Mouse (Mus musculus) lung, embryonic 15.5 days (tissue): ENCODE measurements at regions not wholly inside any gene's neighbourhood (a gene's known extent, or its start where the extent isn't known, plus 50 kb on each side); places are given as distances from the start of the nearest gene placed in this dataset.

Experiments
- ATAC-seq: fragments of 200-750 bp; cut with Nextera tagmentation; 2 replicates; pipeline ENCODE4 v1.8.0; 2017; ENCODE audit warnings: moderate number of reproducible peaks, borderline replicate concordance; ENCODE audit not compliant: low FRiP score, low TSS enrichment; ENCODE audit errors: extremely low read depth
- H3K27ac ChIP-seq: fragments of 300-500 bp; sonication (generic); 2 replicates; pipeline ENCODE4 v1.5.1; 2015; ENCODE audit warnings: moderate library complexity, mild to moderate bottlenecking, inconsistent platforms
- H3K27me3 ChIP-seq: fragments of 300-500 bp; sonication (generic); 2 replicates; pipeline ENCODE4 v1.6.1; 2015; ENCODE audit warnings: inconsistent platforms
- H3K36me3 ChIP-seq: fragments of 300-500 bp; sonication (generic); 2 replicates; pipeline ENCODE4 v1.6.1; 2015; ENCODE audit warnings: inconsistent platforms
- H3K4me1 ChIP-seq: fragments of 300-500 bp; sonication (generic); 2 replicates; pipeline ENCODE4 v1.6.1; 2015; ENCODE audit warnings: inconsistent platforms
- H3K4me2 ChIP-seq: fragments of 300-500 bp; sonication (generic); 2 replicates; pipeline ENCODE4 v1.6.1; 2015; ENCODE audit warnings: inconsistent platforms, mild to moderate bottlenecking, moderate library complexity
- H3K4me3 ChIP-seq: fragments of 300-500 bp; sonication (generic); 2 replicates; pipeline ENCODE4 v1.5.1; 2015; ENCODE audit warnings: mild to moderate bottlenecking, inconsistent platforms
- H3K9ac ChIP-seq: fragments of 300-500 bp; sonication (generic); 2 replicates; pipeline ENCODE4 v1.6.1; 2015; ENCODE audit warnings: inconsistent platforms
- H3K9me3 ChIP-seq: fragments of 300-500 bp; sonication (generic); 2 replicates; pipeline ENCODE4 v1.6.1; 2016; ENCODE audit warnings: inconsistent platforms
- WGBS: fragments of 180-500 bp; shearing (Covaris S2); methylation state at CpG from one replicate; pipeline ENCODE4 v1.1.7; 2015; 5-methylcytosine and 5-hydroxymethylcytosine counted together

- H3K4me1 ChIP-seq, result 0 out of 2 replicates have a peak, but pooled peaks cover 1% of the 10 kb centered on the region
- H3K36me3 ChIP-seq, result no peaks in the 10 kb centered on the region
- no peak for ATAC-seq
- 47% methylated on average over 5 of the region's 5 CpGs for WGBS
- H3K4me2 ChIP-seq, result no peak overlapping the region
- no peaks in the 10 kb centered on the region for H3K9me3 ChIP-seq
- no peak overlapping the region for H3K4me3 ChIP-seq
- no peak overlapping the region for H3K9ac ChIP-seq
- no peak overlapping the region for H3K27ac ChIP-seq
- H3K27me3 ChIP-seq, result no peaks in the 10 kb centered on the region
Observed at GRCm38 (mm10) chr10:43702895-43703294, 124.8 kb downstream of the Cd24a start.

DNA sequence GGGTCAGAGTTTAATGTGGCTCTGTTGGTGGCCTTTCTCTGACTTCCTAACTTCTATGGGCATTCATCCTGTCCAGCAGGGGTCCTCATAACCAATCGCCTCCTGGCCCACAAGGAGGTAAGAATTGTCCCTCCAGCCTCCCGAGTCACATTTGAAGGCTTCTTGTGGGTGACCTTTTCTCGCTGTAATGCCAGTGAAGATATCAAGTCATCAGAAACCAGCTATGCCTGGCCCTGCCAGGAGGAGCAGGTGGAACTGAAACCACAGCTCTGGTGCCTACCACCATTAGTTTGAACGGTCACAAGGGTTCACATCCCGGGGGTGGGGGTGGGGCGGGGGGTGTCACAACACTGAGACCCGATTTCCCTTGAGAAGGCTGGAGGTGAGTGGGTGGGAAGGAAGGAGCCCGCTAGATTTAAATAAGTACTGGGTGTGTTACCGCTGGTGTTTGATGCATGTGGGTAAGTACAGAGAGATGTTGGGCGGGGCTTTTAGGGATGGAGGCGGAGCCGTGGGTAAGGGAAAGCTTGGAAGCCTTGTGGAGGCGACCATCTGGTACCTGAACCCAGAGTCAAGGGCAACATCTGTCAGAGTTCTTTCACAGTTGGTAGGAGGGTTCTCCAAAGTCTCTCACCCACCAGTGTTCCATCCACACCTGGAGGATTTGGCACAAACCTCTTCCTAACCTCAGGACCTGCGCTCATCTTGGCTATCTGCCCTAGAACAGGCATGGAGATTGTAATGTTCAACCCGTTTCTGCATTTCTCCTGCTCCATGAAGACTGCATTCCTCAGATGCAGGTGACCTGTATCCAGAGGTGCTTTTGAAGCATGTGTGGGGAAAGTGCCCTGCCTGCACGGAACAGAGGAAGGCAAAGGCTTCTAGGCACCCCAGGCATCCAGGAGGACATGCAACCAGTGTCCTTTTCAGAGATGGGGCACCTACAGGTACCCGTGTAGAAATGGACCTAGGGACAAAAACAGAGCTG, 128.2 kb downstream of the Cd24a start:
- H3K27ac ChIP-seq, result no peak overlapping the region
- H3K4me2 ChIP-seq, result no peak overlapping the region
- WGBS, result 47% methylated on average over 17 of the region's 17 CpGs

DNA sequence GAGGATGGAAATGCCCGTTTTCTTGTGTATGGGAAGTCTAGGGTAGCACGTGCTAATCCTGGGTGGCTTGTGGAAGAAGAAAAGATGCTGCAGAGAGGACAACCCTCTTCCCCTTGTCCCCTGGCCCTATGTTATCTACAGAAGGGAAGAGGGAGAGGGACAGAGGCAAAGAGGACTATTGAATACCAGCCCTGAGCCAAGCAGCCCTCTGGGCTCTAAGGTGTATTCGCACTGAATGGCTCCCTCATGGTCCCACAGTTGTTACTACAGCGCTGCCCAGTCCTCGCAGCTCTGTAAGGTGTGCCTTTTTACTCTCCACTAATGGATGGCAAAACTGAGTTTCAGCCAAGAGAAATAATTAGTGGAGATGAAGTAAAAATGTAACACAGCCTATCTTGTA, 128.9 kb downstream of the Cd24a start:
- no peaks in the 10 kb centered on the region for H3K27me3 ChIP-seq
- H3K27ac ChIP-seq, result no peak overlapping the region
- H3K9me3 ChIP-seq, result no peaks in the 10 kb centered on the region
- ATAC-seq, result no peak
- H3K9ac ChIP-seq, result no peak overlapping the region
- no peaks in the 10 kb centered on the region for H3K4me1 ChIP-seq
- H3K4me2 ChIP-seq, result no peak overlapping the region
- no peaks in the 10 kb centered on the region for H3K36me3 ChIP-seq
- WGBS, result 74% methylated on average over 5 of the region's 5 CpGs
- H3K4me3 ChIP-seq, result no peak overlapping the region

More for the DNA sequence above, 128.2 kb downstream of the Cd24a start:
- no peak overlapping the region for H3K4me3 ChIP-seq
- no peak overlapping the region for H3K9ac ChIP-seq
- H3K4me1 ChIP-seq, result no peaks in the 10 kb centered on the region
- no peaks in the 10 kb centered on the region for H3K36me3 ChIP-seq
- no peaks in the 10 kb centered on the region for H3K9me3 ChIP-seq
- ATAC-seq, result 0 out of 2 replicates have a peak, but pooled peaks have one; percentile 27
- no peaks in the 10 kb centered on the region for H3K27me3 ChIP-seq

- H3K4me2 ChIP-seq, result no peak overlapping the region
- no peak for ATAC-seq
- no peak overlapping the region for H3K27ac ChIP-seq
- H3K36me3 ChIP-seq, result no peaks in the 10 kb centered on the region
- H3K9ac ChIP-seq, result no peak overlapping the region
- H3K4me3 ChIP-seq, result no peak overlapping the region
- H3K9me3 ChIP-seq, result no peaks in the 10 kb centered on the region
- 68% methylated on average over 15 of the region's 15 CpGs for WGBS
- H3K27me3 ChIP-seq, result no peaks in the 10 kb centered on the region
- no peaks in the 10 kb centered on the region for H3K4me1 ChIP-seq
Observed at GRCm38 (mm10) chr10:43707821-43708373, 129.8 kb downstream of the Cd24a start.

GRCm38 (mm10) chr10:43709278-43710033, 131.4 kb downstream of the Cd24a start:
- 84% methylated on average over 6 of the region's 6 CpGs for WGBS
- H3K4me3 ChIP-seq, result no peak overlapping the region

DNA sequence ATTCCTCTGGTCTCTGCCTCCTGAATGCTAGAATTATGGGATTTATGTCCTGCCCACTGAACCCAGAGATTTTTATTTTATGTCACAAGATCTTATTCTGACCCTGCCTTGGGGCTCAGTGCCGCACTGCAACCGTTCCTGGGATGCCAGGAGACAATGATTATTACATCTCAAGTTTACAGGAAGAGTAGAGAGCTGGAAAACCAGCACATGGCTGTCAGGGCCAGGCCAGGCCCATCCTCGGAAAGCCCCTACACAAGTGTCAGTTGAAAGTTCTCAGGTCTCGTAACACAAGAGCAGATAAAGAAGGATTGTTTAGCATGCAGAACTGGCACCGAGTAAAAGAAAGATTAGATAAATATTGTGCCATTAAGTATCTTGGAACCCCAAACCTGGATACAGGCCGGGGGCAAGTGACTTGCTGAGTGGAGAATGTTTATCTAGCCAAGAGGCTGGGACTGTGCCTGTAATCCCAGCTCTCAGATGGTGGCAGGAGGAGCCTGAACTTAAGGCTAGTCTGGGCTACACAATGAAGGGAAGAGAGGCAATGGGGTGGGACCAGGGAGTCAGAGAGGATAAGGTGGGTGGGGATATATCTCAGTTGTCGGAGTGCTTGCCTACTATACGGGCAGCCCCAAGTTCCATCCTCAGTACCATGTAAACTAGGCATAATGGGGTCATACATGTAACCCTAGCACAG, 132.3 kb downstream of the Cd24a start:
- H3K27ac ChIP-seq, result no peak overlapping the region
- WGBS, result 44% methylated on average over 8 of the region's 8 CpGs
- H3K9me3 ChIP-seq, result no peaks in the 10 kb centered on the region
- H3K27me3 ChIP-seq, result no peaks in the 10 kb centered on the region
- no peak for ATAC-seq
- H3K36me3 ChIP-seq, result no peaks in the 10 kb centered on the region
- no peak overlapping the region for H3K9ac ChIP-seq
- no peak overlapping the region for H3K4me3 ChIP-seq
- H3K4me1 ChIP-seq, result no peaks in the 10 kb centered on the region
- no peak overlapping the region for H3K4me2 ChIP-seq

More at GRCm38 (mm10) chr10:43709278-43710033, 131.4 kb downstream of the Cd24a start:
- Histone ChIP-seq H3K4me2 (no peak overlapping the region), H3K27ac (no peak overlapping the region), H3K4me1 (no peaks in the 10 kb centered on the region), H3K27me3 (no peaks in the 10 kb centered on the region), H3K9me3 (no peaks in the 10 kb centered on the region), H3K36me3 (no peaks in the 10 kb centered on the region), H3K9ac (no peak overlapping the region)
- ATAC-seq, result no peak

DNA sequence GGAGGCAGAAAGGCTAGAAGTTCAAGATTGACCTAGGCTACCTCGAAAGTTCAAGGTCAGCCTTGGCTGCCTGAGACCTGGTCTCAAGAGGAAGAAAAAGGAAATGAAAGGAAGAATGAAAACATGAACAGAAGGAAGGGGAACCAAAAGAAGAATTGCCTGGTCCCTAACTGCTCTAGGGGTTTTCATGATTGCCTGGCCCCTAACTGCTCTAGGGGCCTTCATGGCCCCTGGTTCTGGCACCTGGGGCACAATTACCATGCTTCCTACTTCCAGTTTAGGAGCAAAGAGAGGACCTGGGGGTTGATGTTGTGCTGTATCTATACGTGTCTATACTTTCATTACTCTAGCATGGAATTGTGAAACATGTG, 132.8 kb downstream of the Cd24a start:
- WGBS, result 91% methylated on average over 2 of the region's 2 CpGs
- no peak overlapping the region for H3K4me2 ChIP-seq
- no peak for ATAC-seq
- H3K4me3 ChIP-seq, result no peak overlapping the region
- H3K27ac ChIP-seq, result no peak overlapping the region
- no peaks in the 10 kb centered on the region for H3K27me3 ChIP-seq
- no peaks in the 10 kb centered on the region for H3K9me3 ChIP-seq
- no peaks in the 10 kb centered on the region for H3K4me1 ChIP-seq
- H3K9ac ChIP-seq, result no peak overlapping the region
- no peaks in the 10 kb centered on the region for H3K36me3 ChIP-seq

DNA sequence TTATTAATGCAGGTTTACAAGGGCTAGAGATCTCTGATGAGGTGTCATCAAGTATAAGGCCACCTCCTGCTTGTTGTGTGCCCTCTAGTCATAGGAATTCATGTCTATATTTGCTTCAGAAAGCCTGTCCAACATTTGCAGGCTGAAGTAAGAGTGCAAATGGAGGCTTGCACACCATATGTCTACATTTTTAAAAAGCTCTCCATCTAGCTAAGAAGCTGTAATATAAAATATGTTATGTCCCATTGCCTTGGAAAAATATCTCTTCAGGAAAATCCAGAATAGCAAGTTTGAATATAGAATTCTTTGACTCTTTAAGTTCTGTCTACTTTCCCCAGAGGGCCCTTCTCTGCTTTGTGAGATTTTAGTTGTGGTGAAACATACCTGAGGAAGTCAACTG, 134.6 kb downstream of the Cd24a start:
- Histone ChIP-seq H3K9me3 (no peaks in the 10 kb centered on the region), H3K4me3 (no peak overlapping the region), H3K36me3 (no peaks in the 10 kb centered on the region), H3K27me3 (no peaks in the 10 kb centered on the region), H3K9ac (no peak overlapping the region), H3K4me2 (no peak overlapping the region), H3K27ac (no peak overlapping the region), H3K4me1 (no peaks in the 10 kb centered on the region)
- ATAC-seq, result no peak

DNA sequence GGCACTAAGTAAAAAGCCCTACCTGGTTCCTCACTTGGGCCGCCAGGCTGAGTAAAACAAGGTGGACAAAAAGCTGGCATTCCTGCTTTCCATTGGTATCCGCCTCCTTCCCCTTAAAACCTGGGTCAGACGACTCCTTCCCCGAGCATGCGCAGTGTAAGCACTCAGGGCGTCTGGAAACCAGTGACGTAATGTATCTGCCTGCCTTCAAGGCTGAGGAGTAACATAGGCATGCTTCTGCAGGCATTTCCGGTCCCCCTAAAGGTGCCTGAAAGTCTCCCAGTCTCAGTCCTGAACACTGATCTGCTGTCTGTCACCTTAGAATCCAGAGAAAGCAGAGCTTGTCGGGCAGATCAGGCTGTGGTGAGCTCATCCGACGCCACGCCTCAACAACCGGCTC, 140.7 kb downstream of the Cd24a start:
- H3K9me3 ChIP-seq, result no peaks in the 10 kb centered on the region
- H3K4me3 ChIP-seq, result no peak overlapping the region
- ATAC-seq, result peak; percentile 55; the same call in 1 of the 2 replicates
- no peaks in the 10 kb centered on the region for H3K36me3 ChIP-seq
- H3K27ac ChIP-seq, result peak overlapping the region; percentile 53
- WGBS, result 46% methylated on average over 13 of the region's 13 CpGs
- H3K9ac ChIP-seq, result no peak overlapping the region
- peaks cover 26% of the 10 kb centered on the region for H3K4me1 ChIP-seq
- peak overlapping the region; percentile 6; the same call in 1 of the 2 replicates for H3K4me2 ChIP-seq
- no peaks in the 10 kb centered on the region for H3K27me3 ChIP-seq

- H3K4me1 ChIP-seq, result peaks cover 26% of the 10 kb centered on the region
- no peak for ATAC-seq
- WGBS, result 38% methylated on average over 4 of the region's 4 CpGs
Observed at GRCm38 (mm10) chr10:43721356-43721755, 143.3 kb downstream of the Cd24a start.

DNA sequence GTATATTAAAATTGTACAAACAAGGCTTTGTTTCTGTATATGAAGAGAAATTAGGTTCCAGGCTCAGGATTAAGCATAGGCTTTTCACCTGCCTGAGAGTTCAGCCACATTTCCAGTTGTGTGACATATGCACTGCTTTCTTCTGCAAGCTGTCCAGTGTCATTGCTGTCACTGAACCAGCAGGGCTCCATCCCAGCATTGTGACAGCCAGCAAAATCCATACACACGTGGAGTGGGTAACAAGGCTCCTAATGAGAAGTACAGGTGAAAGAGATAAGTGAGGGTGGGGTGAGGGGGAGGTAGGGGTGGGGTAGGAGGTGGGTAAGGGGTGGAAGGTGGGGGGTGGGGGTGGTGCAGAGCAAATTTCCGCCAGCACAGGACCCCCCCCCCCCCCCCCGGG, 144.1 kb downstream of the Cd24a start:
- Histone ChIP-seq H3K27ac (no peak overlapping the region), H3K4me3 (no peak overlapping the region), H3K4me1 (peaks cover 26% of the 10 kb centered on the region), H3K9ac (no peak overlapping the region), H3K4me2 (peak overlapping the region; percentile 72; the same call in 1 of the 2 replicates), H3K27me3 (no peaks in the 10 kb centered on the region), H3K36me3 (no peaks in the 10 kb centered on the region), H3K9me3 (no peaks in the 10 kb centered on the region)
- ATAC-seq, result no peak
- WGBS, result 0% methylated on average over 1 of the region's 3 CpGs

More at GRCm38 (mm10) chr10:43721356-43721755, 143.3 kb downstream of the Cd24a start:
- Histone ChIP-seq H3K9ac (no peak overlapping the region), H3K4me3 (no peak overlapping the region), H3K27me3 (no peaks in the 10 kb centered on the region), H3K36me3 (no peaks in the 10 kb centered on the region), H3K27ac (no peak overlapping the region), H3K4me2 (no peak overlapping the region), H3K9me3 (no peaks in the 10 kb centered on the region)
